Mouse (Mus musculus): ENCODE results near the gene Gm10719.
"Not testable (repeated sequence)": the region's sequence is repeated elsewhere in the genome, so short reads cannot be mapped to it uniquely, and the experiment has no call there.

DNA sequence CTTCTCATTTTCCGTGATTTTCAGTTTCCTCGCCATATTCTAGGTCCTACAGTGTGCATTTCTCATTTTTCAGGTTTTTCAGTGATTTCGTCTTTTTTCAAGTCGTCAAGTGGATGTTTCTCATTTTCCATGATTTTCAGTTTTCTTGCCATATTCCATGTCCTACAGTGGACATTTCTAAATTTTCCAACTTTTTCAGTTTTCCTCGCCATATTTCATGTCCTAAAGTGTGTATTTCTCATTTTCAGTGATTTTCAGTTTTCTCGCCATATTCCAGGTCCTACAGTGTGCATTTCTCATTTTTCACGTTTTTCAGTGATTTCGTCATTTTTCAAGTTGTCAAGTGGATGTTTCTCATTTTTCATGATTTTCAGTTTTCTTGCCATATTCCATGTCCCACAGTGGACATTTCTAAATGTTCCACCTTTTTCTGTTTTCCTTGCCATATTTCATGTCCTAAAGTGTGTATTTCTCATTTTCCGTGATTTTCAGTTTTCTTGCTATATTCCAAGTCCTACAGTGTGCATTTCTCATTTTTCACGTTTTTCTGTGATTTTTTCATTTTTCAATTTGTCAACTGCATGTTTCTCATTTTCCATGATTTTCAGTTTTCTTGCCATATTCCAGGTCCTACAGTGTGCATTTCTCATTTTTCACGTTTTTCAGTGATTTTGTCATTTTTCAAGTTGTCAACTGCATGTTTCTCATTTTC is 15.1 kb upstream of the Gm10719 start:
- not testable (repeated sequence) for TF ChIP-seq CTCF (IDR thresholded peaks at IDR 0.05; ENCODE audit: low read depth, low read length); POLR2A (IDR thresholded peaks at IDR 0.05; ENCODE audit: insufficient read depth, low read length)

Measured in ES-Bruce4 (cell line).